Mouse (Mus musculus) erythroblast, adult 5-6 weeks (primary cell): Measurements from ENCODE around the gene Tbx21. TPM values are rescaled to one million over a fixed set of nuclear protein-coding genes. Genes with fewer than 3 reads are reported as not detected.
A peak's percentile ranks its signal among the peaks of the same experiment; 100 is the strongest.

ENCODE experiments used
- ATAC-seq: replicated peaks from 2 replicates; pipeline ENCODE4 v1.8.0; 2016; ENCODE audit warnings: moderate number of reproducible peaks, mild to moderate bottlenecking, moderate TSS enrichment, inconsistent platforms; ENCODE audit not compliant: poor library complexity, low FRiP score, severe bottlenecking
- total RNA-seq, 2 experiments: library from RNA; stranded (forward) in 1 of 2; stranded (reverse) in 1 of 2; fragments of 150-400 nt in 1 of 2; fragments of 200-764, 138-1000 nt in 1 of 2; gene quantifications; 2 replicates each; pipeline versions ENCODE4 v1.2.3 to v1.2.4; 2015 to 2017; ENCODE audit warnings: low replicate concordance in 2 of 2

The Tbx21 gene
- total RNA-seq, 2 experiments from 2014 or later: not detected

DNA sequence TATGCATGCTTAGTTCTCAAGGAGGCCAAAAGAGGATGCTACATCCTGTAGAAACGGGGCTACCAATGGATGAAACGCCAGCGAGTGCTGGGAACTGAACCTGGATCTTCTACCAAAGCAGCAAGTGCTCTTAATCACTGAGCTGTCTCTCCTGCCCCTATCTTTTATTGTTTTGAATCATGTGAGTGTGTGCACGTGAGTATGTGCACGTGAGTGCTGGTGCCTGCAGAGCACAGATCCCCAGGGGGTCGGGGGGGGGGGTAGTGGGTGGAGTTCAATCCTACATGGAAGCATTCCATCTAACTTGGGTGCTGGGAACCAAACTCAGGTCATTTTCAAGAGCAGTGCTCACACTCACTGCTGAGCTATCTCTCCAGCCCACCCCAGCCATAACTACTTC is 28.8 kb downstream of the Tbx21 start:
- ATAC-seq: no peak

DNA sequence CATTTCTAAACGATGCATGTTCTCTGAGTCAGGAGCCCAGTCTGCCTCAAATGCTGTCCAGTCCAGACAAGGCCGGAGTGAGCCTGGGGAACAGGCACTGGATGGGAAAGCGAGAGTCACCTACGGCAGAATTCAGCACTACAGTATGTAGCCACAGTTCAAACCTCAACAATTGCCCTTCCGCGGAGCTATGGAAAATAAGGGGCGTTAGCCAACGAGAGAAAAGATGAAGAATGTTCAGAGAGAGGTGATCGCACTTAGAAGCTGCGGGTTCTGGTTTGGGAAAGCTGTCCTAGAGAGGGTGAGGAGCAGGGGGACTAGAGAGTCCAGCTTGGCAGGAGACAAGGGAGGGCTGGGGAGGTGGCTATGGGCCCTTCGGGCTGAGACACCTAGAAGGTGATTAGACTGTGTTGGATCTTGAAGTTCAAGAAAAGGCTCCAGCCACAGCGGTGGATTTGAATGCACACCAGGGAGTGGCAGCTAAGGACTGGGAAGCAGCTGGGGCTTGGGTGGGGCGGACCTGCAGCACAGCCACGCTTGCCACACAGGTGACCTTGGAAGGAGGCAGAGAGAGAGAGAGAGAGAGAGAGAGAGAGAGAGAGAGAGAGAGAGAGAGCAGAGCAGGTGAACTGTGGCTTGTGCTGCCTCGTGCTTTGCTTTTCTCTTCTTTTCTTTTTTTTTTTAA is 30.2 kb downstream of the Tbx21 start:
- ATAC-seq: no peak

DNA sequence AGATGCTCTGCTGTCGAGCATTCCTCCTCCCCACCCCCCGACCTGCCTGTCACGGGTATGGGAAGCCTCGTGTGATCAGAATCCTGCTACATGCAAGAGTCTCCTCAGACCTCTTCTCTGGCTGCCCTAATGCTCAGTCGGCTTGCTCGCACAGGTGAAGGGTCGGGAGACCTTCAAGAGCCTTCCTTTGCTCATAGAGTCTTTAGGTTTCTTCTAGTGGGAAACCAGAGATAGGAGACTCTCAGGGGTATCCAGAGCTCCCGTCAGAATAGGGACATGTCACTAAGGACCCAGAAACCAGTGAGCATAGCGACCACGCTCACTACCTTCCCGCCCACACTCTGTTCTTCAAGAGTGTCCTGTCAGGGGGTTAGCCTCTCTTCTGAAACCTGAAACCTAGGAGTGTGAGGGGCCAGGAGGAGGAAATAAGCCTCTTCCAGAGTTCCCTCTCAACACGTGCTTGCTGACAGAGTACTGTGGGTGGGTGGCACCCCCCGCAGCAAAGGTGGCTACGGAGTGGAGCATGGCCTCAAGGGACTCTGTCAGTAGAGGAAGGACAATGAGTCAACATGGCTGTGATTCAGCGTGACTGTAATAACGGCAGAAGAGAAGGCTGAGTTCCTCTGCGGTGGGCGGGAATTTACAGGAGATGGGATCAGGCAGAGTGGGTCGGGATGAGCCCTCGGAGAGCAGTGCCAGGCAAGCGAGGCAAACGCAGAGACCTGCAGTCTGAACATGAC is 31.6 kb downstream of the Tbx21 start:
- ATAC-seq: no peak

DNA sequence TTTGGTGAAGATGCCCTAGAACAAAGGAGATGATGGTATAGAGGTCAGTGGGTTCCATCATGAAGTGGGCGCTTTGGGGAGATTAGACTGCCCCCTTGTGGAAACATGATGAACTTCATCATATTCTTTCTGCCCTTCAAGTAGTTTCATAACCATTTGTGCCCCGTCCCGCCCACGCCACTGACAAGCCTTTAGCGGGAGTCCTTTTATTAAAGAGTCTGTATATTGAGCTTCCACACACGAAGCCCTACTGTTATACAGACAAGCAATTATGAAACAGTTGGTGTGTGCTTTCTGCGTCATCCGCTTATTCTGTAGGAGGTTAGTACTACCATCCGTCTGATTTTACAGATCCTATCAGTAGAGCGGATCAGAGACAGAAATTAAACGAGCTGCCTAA is 32.2 kb downstream of the Tbx21 start:
- peak; percentile 54 for ATAC-seq

DNA sequence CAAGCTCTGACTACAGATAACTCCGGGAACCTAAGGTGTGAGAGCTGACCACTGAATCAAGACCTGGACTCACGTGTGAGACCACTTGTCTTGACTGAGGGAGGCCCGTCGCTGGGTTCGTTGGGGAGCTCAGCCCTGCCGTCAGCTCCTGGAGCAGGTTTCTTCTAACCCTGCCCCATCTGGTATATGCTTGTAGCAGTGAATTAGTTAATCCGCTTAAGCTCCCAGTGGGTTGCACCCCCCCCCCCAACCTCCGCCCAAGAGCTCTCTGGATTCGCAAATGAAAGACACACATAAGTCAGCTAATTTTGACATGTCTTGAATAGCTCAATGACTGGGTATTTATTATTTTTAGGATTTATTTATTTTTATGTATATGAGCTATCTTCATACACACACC is 34.8 kb downstream of the Tbx21 start:
- ATAC-seq: no peak

DNA sequence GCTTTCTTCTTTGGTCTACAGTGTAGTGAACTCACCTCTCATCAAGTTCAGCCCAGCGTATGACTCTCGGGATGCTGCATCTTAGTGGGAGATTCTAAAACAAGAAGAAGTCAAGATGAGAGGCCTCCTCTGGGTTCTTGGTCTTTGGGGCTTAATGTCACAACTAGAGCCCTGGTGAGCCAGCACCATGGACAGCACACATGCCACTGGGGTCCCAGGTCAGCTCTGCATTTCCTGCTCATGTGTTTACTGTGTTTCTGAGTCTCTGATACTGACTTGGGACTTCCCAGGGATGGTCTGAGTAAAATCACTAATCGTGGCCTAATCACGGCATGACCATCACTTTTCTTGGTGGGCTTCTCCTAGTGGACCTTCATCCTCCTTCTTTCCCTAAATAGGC is 36.4 kb downstream of the Tbx21 start:
- ATAC-seq: no peak

DNA sequence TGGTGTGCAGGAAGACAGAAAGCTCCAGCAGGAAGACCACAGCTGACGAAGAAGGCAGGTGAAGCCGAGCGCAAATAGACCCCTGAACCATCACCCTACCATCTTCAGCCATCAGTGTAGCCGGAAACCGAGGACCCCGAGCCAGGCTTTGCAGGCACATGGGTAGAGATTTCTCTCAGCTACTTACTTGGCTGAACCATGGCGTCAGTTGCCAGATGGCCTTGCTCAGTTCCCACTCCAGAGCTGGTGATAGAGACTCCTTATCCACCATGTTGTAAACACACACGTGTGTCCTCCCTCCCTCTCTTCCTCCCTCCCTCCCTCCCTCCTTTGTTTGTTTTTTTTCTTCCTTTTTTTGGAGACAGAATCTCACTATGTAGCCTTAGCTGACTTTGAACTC is 40.9 kb downstream of the Tbx21 start:
- ATAC-seq: no peak

DNA sequence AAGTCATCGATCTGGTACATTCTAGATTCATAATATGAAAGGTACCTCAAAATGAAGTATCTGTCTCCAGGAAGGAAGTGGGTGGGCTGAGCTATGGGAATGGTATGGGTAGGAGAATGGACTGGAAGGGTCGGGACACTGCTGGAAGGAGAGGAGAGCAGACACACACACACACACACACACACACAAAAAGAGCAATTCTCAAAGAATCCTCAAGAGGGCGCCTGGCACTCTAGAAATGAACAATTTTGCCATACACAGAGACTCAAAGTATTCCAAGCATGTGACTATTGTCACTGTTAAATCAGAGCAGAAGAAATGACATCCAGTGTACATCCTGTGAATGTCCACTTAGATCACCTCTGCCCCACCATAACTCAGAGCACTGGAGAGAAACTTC is 42.6 kb downstream of the Tbx21 start:
- ATAC-seq: no peak; the same call in 1 of the 2 replicates

DNA sequence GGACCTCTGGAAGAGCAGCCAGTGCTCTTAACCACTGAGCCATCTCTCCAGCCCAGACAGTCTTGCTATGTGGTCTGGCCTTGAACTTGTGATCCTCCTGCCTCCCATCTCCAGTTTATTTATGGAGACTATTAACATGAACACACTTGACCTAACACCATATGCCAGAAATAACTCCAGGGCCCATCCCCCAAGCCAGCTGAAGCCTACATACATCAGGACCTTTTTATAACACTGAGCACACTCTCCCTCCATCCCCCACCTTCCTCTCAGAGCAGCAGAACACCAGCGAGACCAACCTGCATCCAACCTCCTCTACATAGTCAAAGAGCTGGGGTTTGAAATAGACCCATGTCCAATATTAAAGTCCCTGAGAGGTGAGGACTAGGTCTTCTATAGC is 44.0 kb downstream of the Tbx21 start:
- no peak for ATAC-seq

DNA sequence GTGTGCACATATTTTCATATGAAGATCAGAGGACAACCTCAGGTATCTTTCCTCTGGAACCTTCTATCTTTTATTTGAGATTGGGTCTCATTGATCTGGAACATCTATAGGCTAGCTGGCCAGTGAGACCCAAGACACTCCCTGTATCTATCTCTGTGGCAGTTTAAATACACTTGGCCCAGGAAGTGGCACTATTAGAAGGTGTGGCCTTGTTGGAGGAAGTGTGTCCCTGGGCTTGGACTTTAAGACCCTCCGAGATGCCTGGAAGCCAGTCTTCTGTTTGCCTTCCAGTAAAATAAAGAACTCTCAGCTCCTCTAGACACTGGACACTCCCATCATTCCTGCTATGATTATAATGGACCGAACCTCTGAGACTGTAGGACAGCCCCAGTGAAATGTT is 45.4 kb downstream of the Tbx21 start:
- no peak for ATAC-seq

DNA sequence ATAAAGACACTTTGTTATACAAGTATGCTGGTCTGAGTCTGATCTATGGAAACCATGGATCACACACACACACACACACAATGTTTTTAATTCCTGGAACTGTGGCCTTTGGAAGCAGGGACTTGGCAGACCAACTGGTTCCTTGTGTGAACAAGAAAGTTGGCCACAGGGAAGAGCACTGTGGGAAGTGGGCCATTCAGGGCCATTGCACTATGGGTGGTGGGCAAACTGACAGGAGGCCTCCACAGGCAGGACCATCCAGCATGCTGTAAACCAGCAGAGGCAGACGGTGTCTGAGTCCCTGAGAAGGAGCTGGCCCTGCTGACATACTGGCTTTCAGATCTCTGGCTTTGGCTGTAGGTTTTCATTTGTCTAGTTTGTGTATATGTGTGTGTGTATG is 45.8 kb downstream of the Tbx21 start:
- no peak for ATAC-seq

DNA sequence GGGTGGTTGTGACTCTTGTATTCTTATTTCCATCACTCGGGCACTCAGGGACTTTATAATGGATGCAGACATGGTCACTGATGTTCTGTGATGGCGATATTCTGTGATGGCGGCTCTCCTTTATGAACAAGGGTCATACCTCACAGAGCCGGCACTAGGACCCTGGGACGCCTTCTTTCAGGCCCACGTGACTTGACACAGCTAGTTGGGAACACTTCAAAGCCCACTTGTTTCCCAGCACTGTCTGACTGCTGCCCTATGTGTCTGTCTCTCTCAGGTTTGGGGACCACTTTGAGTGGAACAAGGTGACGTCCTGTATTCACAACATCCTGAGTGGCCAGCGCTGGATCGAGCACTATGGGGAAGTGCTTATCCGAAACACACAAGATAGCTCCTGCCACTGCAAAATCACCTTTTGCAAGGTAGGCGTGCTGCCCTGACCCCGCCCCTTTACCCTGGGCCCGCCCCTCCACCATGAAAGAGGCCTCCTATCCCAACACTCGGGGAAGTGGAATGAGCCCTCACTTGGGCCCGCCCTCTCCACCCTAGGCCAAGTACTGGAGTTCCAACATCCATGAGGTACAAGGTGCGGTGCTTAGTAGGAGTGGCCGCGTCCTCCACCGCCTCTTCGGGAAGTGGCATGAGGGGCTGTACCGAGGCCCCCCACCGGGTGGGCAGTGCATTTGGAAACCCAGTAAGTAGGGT is 48.3 kb downstream of the Tbx21 start:
- no peak for ATAC-seq

DNA sequence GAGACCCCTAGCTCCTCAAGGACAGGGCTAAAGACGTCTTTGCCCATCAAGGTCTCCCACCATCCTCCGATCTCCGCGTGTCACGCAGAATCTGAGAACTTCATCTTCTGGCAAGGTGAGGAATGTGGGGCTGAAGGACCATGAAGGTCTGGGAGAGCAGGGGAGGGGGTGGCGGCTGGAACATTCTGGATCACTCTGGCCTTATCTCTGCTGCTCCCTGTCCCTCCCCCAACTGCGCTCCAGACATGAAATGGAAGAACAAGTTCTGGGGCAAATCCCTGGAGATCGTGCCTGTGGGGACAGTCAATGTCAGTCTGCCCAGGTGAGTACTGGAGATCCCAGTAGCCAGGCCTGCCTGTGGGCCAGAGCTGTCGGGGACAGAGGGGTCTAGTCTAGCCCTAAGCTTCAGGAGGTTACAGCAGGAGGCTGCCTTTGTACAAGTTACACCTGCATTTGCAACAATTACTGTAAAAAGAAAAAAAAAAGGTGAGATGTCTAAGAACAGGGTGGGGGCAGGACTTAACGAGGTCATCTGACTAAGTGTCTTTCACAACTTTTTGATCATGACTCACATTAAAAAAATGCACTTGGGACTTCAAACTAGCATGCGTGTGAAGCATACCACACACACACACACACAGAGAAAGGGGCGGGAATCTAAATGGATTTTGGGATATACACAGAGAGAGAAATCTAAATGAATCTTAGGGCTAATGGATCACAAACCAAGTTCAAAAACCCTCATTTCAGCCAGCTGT is 49.4 kb downstream of the Tbx21 start:
- no peak for ATAC-seq

DNA sequence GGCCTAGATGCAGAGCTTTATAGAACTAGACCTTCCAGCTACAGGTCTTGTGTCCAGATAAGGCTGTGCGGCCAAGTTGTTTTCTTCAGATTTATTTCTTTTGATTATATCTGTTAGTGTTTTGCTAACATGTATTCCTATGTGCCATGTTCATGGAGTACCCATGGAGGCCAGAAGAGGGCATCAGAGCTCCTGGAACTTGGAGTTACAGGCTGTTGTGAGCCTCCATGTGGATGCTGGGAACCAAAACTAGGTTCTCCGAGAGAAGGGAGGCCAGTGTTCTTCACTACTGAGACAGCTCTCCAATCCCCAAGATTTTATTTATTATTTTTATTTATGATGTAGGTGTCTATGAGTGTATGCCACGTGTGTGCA is 51.2 kb downstream of the Tbx21 start:
- ATAC-seq: no peak

DNA sequence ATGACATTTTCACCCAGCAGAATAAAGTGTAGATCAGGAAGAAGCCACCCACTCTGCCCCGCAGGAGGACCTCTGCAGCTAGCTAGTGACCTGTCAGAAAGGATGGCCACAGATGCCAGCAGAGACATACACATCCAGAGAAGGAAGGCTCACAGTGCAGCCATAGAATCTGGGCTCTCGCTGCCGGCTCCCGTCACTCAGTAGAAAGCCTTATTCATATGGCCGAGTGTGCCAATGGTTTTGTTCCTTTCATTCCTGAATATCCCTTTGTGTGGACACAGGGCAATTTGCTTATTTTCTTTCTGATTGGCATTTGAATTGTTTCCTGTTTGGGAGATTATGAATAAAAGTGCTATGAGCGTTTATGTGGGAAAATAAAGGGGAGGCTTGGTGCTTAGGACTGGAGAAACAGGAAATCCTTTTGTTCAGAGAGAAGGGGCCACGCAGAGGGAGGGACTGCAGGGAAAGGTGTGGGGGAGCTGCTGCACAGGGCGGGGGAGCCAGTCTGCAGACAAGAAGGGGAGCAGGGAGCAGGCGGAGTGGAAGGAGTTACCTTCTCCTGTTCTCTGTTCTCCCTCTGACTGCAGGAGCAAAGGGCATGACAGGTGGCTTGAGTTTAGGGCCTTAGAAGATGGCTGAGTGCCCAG is 51.7 kb downstream of the Tbx21 start:
- no peak for ATAC-seq

DNA sequence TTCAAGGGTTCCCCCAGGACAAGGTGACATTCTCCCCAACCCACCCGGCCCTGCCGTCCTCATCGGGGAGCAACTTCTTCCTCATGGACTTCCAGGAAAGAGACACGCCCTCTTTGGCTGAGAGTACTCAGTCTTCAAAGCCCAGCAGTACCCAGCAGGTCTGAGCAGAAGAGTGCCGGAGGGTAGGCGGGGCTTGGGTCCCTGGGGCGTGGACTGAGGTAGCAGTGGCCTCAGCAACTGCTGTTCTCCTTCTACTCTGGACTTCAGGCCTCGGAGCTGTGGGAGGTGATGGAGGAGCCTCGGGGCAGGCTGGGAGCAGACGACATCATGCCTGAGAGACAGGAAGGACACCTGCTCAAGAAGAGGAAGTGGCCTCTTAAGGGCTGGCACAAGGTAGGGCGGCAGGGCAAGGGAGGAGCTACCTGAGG is 62.9 kb downstream of the Tbx21 start:
- peak; percentile 82 for ATAC-seq

DNA sequence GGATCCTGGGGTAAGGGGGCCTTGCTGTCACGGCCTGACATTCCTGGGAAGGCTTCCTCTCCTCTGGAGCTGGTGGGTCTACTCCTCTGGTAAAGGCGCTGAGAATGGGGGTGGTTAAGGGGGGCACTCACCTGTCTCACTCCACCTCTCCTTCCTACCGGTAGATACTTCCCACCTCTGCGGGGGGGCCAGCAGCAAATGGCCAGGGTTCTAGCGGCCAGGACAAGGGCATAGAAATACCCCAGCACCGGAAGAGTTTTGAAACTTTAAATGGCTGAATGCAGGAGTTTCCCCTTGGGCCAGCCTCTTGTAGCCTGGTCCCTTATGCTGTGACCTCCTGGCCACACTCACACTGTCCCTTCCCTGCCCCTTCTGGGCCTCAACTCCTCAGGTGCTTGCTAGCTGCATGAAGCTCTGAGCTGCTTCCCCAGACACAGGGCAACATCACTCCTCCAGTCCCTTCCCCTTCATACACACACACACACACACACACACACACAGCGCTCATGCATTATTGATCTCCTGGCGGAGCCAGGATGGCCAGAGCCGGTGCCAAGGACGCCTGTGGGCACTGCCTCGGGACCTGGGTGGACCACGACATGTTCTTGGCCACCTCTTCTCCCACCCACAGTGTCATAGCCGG is 64.1 kb downstream of the Tbx21 start:
- ATAC-seq: 0 out of 2 replicates have a peak, but pooled peaks have one; percentile 16

DNA sequence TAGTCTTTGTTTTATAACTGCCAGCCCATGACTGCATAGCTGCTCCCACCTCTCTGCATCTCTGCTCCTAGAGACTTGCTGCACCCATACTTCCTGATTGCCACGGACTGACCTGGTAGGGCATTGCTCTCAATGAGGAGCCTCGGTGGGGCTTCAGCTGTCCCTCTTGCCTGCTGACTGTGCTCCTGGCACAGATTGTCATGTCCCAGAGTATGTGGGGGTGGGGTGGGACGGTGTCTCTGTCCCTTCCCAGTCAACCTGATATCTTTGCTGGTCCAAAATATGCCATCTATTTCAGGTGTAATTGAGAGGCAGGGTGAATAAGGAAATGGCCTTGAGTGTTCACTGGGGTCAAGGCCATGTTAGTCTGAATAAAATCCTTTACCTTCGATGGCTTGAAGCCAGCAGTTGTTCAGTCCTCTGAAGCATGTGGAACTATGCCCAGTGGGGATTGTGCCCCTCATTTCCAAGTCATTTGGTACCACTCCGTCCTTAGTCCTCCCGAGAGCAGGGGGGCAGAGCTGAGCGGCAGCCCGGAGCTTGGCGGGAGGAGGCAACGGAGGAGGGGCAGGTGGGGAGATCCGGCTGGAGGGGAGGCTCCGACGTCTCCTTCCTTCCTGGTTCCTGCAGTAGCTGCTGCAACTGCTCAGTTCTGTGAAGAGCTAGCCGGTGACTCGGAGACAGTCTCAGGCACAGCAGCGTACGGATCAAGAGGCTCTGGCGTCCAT is 64.8 kb downstream of the Tbx21 start, which contains the start of gene Osbpl7:
Gene Osbpl7, plus strand, starts transcription at position 413 of the 728 bp plus-strand sequence.
- ATAC-seq: no peak
